Mouse (Mus musculus) E14TG2a.4 (cell line): ENCODE results near the gene Odf3l2.

Experiments
- CTCF ChIP-seq: conservative IDR thresholded peaks from 2 replicates; pipeline ENCODE4 v1.5.1; 2014; ENCODE audit warnings: low read length
- NANOG ChIP-seq: IDR thresholded peaks from 2 replicates; pipeline ENCODE4 v1.6.1; 2014; ENCODE audit warnings: borderline replicate concordance, low read length, mixed read lengths
- POU5F1 ChIP-seq: IDR thresholded peaks from 2 replicates; pipeline ENCODE4 v1.6.1; 2014; ENCODE audit warnings: low read length, borderline replicate concordance

GRCm38 (mm10) chr10:79631432-79631831, 14.1 kb downstream of the Odf3l2 start:
- no peak for TF ChIP-seq CTCF
- TF ChIP-seq POU5F1: no peak
- no peak for TF ChIP-seq NANOG
